Mouse (Mus musculus): ENCODE measurements around the gene Esyt1. TPM values are rescaled to one million over a fixed set of nuclear protein-coding genes. Genes with fewer than 3 reads are reported as not detected.

Gene Esyt1
- total and polyA plus RNA-seq, 3 experiments = 20.2 to 48.0 (median 38.2) TPM

GRCm38 (mm10) chr10:128515044-128515443 lies 10.6 kb downstream of the Esyt1 start:
- dilution Hi-C loops (cut with MboI; ENCODE audit: extremely low pct_ligation_motif_present, extremely low pct_unique_long_range_greater_than_20kb, low sequenced_read_pairs) = no loop called here

GRCm38 (mm10) chr10:128511761-128512160 lies 13.9 kb downstream of the Esyt1 start:
- Histone ChIP-seq H3K9me3 (replicated peaks; ENCODE audit: low read length) (no peaks in the 10 kb centered on the region), H3K4me3 (replicated peaks in 1 of 3; ENCODE audit: low read depth in 2 of 3, low read length in 2 of 3, poor library complexity in 1 of 3) (no peak overlapping the region), H3K9ac (ENCODE audit: insufficient read depth, low read depth) (no peak overlapping the region), H3K79me2 (replicated peaks; ENCODE audit: control insufficient read depth, extremely low read depth, insufficient read depth, poor library complexity, severe bottlenecking) (no peaks in the 10 kb centered on the region), H3K4me1 (ENCODE audit: control insufficient read depth in 1 of 2, insufficient read depth in 2 of 2) (no peaks in the 10 kb centered on the region), H3K4me2 (ENCODE audit: insufficient read depth, low read depth, poor library complexity, severe bottlenecking) (no peak overlapping the region), H3K36me3 (replicated peaks in 1 of 2; ENCODE audit: control insufficient read depth in 1 of 2, insufficient read depth in 1 of 2, low read length in 1 of 2) (peaks cover 57 to 71% of the 10 kb centered on the region in 2 experiments), H3K27ac (ENCODE audit: insufficient read depth, low read depth) (no peak overlapping the region), H3K27me3 (replicated peaks) (no peaks in the 10 kb centered on the region)
- dilution Hi-C loops (cut with MboI; ENCODE audit: extremely low pct_ligation_motif_present, extremely low pct_unique_long_range_greater_than_20kb, low sequenced_read_pairs) = no loop called here
- no peak for TF ChIP-seq UBTF (IDR thresholded peaks at IDR 0.05; ENCODE audit: low read depth, low read length)
- no peak for TF ChIP-seq ZKSCAN1 (IDR thresholded peaks at IDR 0.05; ENCODE audit: borderline replicate concordance, low read depth, low read length)
- TF ChIP-seq NELFE (IDR thresholded peaks at IDR 0.05; ENCODE audit: low read depth, low read length) = no peak
- no peak for TF ChIP-seq HCFC1 (IDR thresholded peaks at IDR 0.05; ENCODE audit: low read depth, low read length)
- TF ChIP-seq RCOR1 (conservative IDR thresholded peaks at IDR 0.05; ENCODE audit: low read depth, low read length) = no peak
- TF ChIP-seq MAZ (IDR thresholded peaks at IDR 0.05; ENCODE audit: low read depth, low read length) = no peak
- TF ChIP-seq CHD1 (IDR thresholded peaks at IDR 0.05; ENCODE audit: low read depth, low read length) = no peak
- in situ Hi-C loops (cut with MboI; ENCODE audit: low pct_ligation_motif_present, low pct_unique_long_range_greater_than_20kb, low sequenced_read_pairs) = no loop called here
- no peak for DNase-seq (ENCODE audit: extremely low read depth)

More at GRCm38 (mm10) chr10:128515044-128515443, 10.6 kb downstream of the Esyt1 start:
- no peaks in the 10 kb centered on the region for H3K27me3 ChIP-seq (replicated peaks)
- H3K79me2 ChIP-seq (replicated peaks; ENCODE audit: control insufficient read depth, extremely low read depth, insufficient read depth, poor library complexity, severe bottlenecking) = no peaks in the 10 kb centered on the region
- H3K27ac ChIP-seq (ENCODE audit: insufficient read depth, low read depth) = no peak overlapping the region
- no peak overlapping the region for H3K4me3 ChIP-seq (replicated peaks in 1 of 3; ENCODE audit: low read depth in 2 of 3, low read length in 2 of 3, poor library complexity in 1 of 3)
- H3K4me1 ChIP-seq (ENCODE audit: control insufficient read depth in 1 of 2, insufficient read depth in 2 of 2) = no peaks in the 10 kb centered on the region
- no peaks in the 10 kb centered on the region for H3K9me3 ChIP-seq (replicated peaks; ENCODE audit: low read length)
- no peak for DNase-seq (ENCODE audit: extremely low read depth)
- H3K4me2 ChIP-seq (ENCODE audit: insufficient read depth, low read depth, poor library complexity, severe bottlenecking) = no peak overlapping the region
- no peak for TF ChIP-seq ZC3H11A (IDR thresholded peaks at IDR 0.05; ENCODE audit: low read depth, low read length)
- TF ChIP-seq SMC3 (IDR thresholded peaks at IDR 0.05; ENCODE audit: low read depth, low read length) = no peak
- H3K36me3 ChIP-seq (replicated peaks in 1 of 2; ENCODE audit: control insufficient read depth in 1 of 2, insufficient read depth in 1 of 2, low read length in 1 of 2) = peaks cover 79 to 87% of the 10 kb centered on the region in 2 experiments
- H3K9ac ChIP-seq (ENCODE audit: insufficient read depth, low read depth) = no peak overlapping the region
- in situ Hi-C loops (cut with MboI; ENCODE audit: low pct_ligation_motif_present, low pct_unique_long_range_greater_than_20kb, low sequenced_read_pairs) = no loop called here

GRCm38 (mm10) chr10:128511189-128511588 lies 14.5 kb downstream of the Esyt1 start:
- H3K36me3 ChIP-seq (replicated peaks in 1 of 2; ENCODE audit: control insufficient read depth in 1 of 2, insufficient read depth in 1 of 2, low read length in 1 of 2) = peaks cover 51 to 66% of the 10 kb centered on the region in 2 experiments
- H3K4me3 ChIP-seq (replicated peaks in 1 of 3; ENCODE audit: low read depth in 2 of 3, low read length in 2 of 3, poor library complexity in 1 of 3) = no peak overlapping the region
- H3K4me1 ChIP-seq (ENCODE audit: control insufficient read depth in 1 of 2, insufficient read depth in 2 of 2) = no peaks in the 10 kb centered on the region
- no peak overlapping the region for H3K27ac ChIP-seq (ENCODE audit: insufficient read depth, low read depth)
- no peaks in the 10 kb centered on the region for H3K79me2 ChIP-seq (replicated peaks; ENCODE audit: control insufficient read depth, extremely low read depth, insufficient read depth, poor library complexity, severe bottlenecking)
- no peaks in the 10 kb centered on the region for H3K9me3 ChIP-seq (replicated peaks; ENCODE audit: low read length)
- dilution Hi-C loops (cut with MboI; ENCODE audit: extremely low pct_ligation_motif_present, extremely low pct_unique_long_range_greater_than_20kb, low sequenced_read_pairs) (no loop called here), in situ Hi-C loops (cut with MboI; ENCODE audit: low pct_ligation_motif_present, low pct_unique_long_range_greater_than_20kb, low sequenced_read_pairs) (no loop called here)
- TF ChIP-seq HCFC1 (IDR thresholded peaks at IDR 0.05; ENCODE audit: low read depth, low read length) (no peak), MEF2A (IDR thresholded peaks at IDR 0.05; ENCODE audit: borderline replicate concordance, low read depth, low read length) (no peak), MAFK (IDR thresholded peaks at IDR 0.05; ENCODE audit: insufficient replicate concordance, low read length) (no peak), MYC (IDR thresholded peaks at IDR 0.05; ENCODE audit: low read depth, low read length) (no peak), JUND (conservative IDR thresholded peaks at IDR 0.05; ENCODE audit: low read depth, low read length) (no peak), POLR2AphosphoS2 (IDR thresholded peaks at IDR 0.05; ENCODE audit: low read depth, low read length) (no peak), MAZ (IDR thresholded peaks at IDR 0.05; ENCODE audit: low read depth, low read length) (no peak), ZMIZ1 (IDR thresholded peaks at IDR 0.05; ENCODE audit: low read depth, low read length) (no peak), SIN3A (IDR thresholded peaks at IDR 0.05; ENCODE audit: low read length) (no peak), ELF1 (IDR thresholded peaks at IDR 0.05; ENCODE audit: low read depth, low read length) (no peak), NELFE (IDR thresholded peaks at IDR 0.05; ENCODE audit: low read depth, low read length) (no peak), ZKSCAN1 (IDR thresholded peaks at IDR 0.05; ENCODE audit: borderline replicate concordance, low read depth, low read length) (no peak), KAT2A (IDR thresholded peaks at IDR 0.05; ENCODE audit: insufficient replicate concordance, low read length) (no peak), CHD1 (IDR thresholded peaks at IDR 0.05; ENCODE audit: low read depth, low read length) (no peak), MXI1 (IDR thresholded peaks at IDR 0.05; ENCODE audit: low read depth, low read length) (no peak), JUN (IDR thresholded peaks at IDR 0.05; ENCODE audit: insufficient read depth, low read depth, low read length) (no peak)
- no peak overlapping the region for H3K4me2 ChIP-seq (ENCODE audit: insufficient read depth, low read depth, poor library complexity, severe bottlenecking)
- H3K27me3 ChIP-seq (replicated peaks) = no peaks in the 10 kb centered on the region
- DNase-seq (ENCODE audit: extremely low read depth) = no peak
- no peak overlapping the region for H3K9ac ChIP-seq (ENCODE audit: insufficient read depth, low read depth)

Data from CH12.LX (cell line).